Mouse (Mus musculus) ES-E14 (cell line): ENCODE measurements around the gene Traf4. TPM values are rescaled to one million over a fixed set of nuclear protein-coding genes. Genes with fewer than 3 reads are reported as not detected.
A peak's percentile ranks its signal among the peaks of the same experiment; 100 is the strongest.

ENCODE experiments used
- DNase-seq: peaks from one replicate; pipeline ENCODE4 v3.0.0-alpha.2; 2013; ENCODE audit warnings: low read depth, low spot score
- H3K27ac ChIP-seq: 2 replicates; pipeline ENCODE4 v1.5.1; 2012; ENCODE audit warnings: low read depth, mild to moderate bottlenecking, low read length, moderate library complexity, mixed read lengths; ENCODE audit not compliant: poor library complexity, insufficient read depth, severe bottlenecking
- H3K36me3 ChIP-seq: 2 replicates; pipeline ENCODE4 v1.6.1; 2012; ENCODE audit warnings: mild to moderate bottlenecking, low read length, moderate library complexity, mixed read lengths; ENCODE audit not compliant: control insufficient read depth, poor library complexity, insufficient read depth, severe bottlenecking
- H3K4me1 ChIP-seq, 2 experiments: fragments of 150-350 bp in 1 of 2; sonication (generic) in 1 of 2; 2 replicates each; pipeline ENCODE4 v1.6.1; 2012; ENCODE audit warnings: low read length in 2 of 2, mild to moderate bottlenecking in 1 of 2, mixed read lengths in 1 of 2; ENCODE audit not compliant: control insufficient read depth in 2 of 2, insufficient read depth in 2 of 2, poor library complexity in 1 of 2
- H3K4me3 ChIP-seq, 2 experiments: fragments of 150-350 bp in 1 of 2; sonication (generic) in 1 of 2; 2 replicates each; pipeline ENCODE4 v1.5.1; 2012; ENCODE audit warnings: low read length in 2 of 2, low read depth in 1 of 2, mild to moderate bottlenecking in 1 of 2, mixed read lengths in 1 of 2; ENCODE audit not compliant: insufficient read depth in 1 of 2, poor library complexity in 1 of 2, severe bottlenecking in 1 of 2
- H3K9ac ChIP-seq: 2 replicates; pipeline ENCODE4 v1.6.1; 2012; ENCODE audit warnings: low read depth, mild to moderate bottlenecking, low read length, mixed read lengths; ENCODE audit not compliant: poor library complexity, insufficient read depth, severe bottlenecking
- H3K9me3 ChIP-seq: fragments of 150-350 bp; sonication (generic); 2 replicates; pipeline ENCODE4 v1.6.1; 2012; ENCODE audit warnings: low read depth, mild to moderate bottlenecking, low read length; ENCODE audit not compliant: control insufficient read depth, insufficient read depth
- CHD2 ChIP-seq: IDR thresholded peaks from 2 replicates; pipeline ENCODE4 v1.6.1; 2014; ENCODE audit warnings: mild to moderate bottlenecking, low read depth, low read length, inconsistent platforms
- HCFC1 ChIP-seq: IDR thresholded peaks from 2 replicates; pipeline ENCODE4 v1.6.1; 2012; ENCODE audit warnings: low read length, inconsistent platforms, borderline replicate concordance; ENCODE audit not compliant: insufficient read depth
- MAFK ChIP-seq: IDR thresholded peaks from 2 replicates; pipeline ENCODE4 v1.6.1; 2014; ENCODE audit warnings: mild to moderate bottlenecking, low read depth, low read length, inconsistent platforms; ENCODE audit not compliant: insufficient read depth
- ZC3H11A ChIP-seq: IDR thresholded peaks from 2 replicates; pipeline ENCODE4 v1.6.1; 2012; ENCODE audit warnings: low read depth, mild to moderate bottlenecking, inconsistent platforms, low read length, borderline replicate concordance
- ZNF384 ChIP-seq: IDR thresholded peaks from 2 replicates; pipeline ENCODE4 v1.6.1; 2012; ENCODE audit warnings: low read depth, low read length, inconsistent platforms
- in situ Hi-C, 2 experiments: fragments of 600-800 bp; cut with MboI; formaldehyde crosslinking; loops; one replicate each; pipeline ENCODE4 v1.15.1; 2025; ENCODE audit warnings: low sequenced_read_pairs in 2 of 2, inconsistent platforms in 1 of 2; ENCODE audit not compliant: unreplicated experiment in 2 of 2
- total RNA-seq: library from RNA; depleted of rRNA; stranded (reverse); fragments of 300-350 nt; gene quantifications from 2 replicates; pipeline ENCODE4 v1.2.3, GENCODE M21; 2012

Gene Traf4
- total RNA-seq, 1 experiment = 78.2 TPM

DNA sequence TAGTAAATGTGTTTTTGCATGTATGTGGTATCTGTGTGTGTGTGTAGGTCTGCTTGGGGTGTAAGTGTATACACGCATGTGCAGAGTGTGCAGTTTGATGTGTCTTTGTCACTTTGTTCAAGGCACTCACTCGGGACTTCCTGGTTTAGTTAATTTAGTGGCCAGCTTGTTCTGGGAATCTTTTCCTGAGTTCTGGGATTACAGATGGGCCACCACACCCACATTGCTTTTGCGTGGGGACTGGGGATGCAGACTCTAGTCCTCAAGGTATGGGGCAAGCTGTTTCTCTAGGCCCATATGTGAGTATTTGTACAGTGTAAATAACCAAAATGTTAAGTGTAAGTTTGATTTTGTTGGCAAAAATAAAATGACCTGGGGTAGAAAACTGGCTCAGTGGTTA is 31.0 kb downstream of the Traf4 start:
- DNase-seq = no peak
- H3K4me3 ChIP-seq = no peak overlapping the region

DNA sequence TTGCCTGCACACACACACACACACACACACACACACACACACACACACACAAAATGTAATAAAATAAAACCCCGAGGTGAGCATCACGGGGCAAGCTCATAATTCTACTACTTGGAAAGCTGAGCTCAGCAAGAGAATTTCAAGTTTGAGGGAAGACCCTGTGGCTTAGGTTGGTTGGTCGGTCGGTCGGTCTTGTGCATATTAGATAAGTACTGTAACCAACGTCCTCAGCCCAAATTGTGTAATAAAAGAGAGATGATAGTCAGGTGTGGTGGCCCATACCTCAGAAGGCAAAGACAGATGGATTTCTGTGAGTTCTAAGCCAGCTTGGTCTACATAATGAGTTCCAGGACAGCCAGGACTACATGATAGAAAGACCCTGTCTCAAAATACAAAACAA is 31.5 kb downstream of the Traf4 start:
- Histone ChIP-seq H3K4me1 (peaks cover 10% of the 10 kb centered on the region in 2 experiments), H3K4me3 (no peak overlapping the region), H3K9me3 (no peaks in the 10 kb centered on the region), H3K27ac (no peak overlapping the region), H3K36me3 (no peaks in the 10 kb centered on the region; the same call in 1 of the 2 replicates), H3K9ac (no peak overlapping the region)
- no peak for DNase-seq
- in situ Hi-C loops = no loop called here
- TF ChIP-seq CHD2 (no peak), ZC3H11A (no peak), HCFC1 (no peak), ZNF384 (no peak), MAFK (no peak)

More for the DNA sequence above, 31.0 kb downstream of the Traf4 start:
- in situ Hi-C loops = no loop called here
- H3K4me1 ChIP-seq = peaks cover 10% of the 10 kb centered on the region in 2 experiments
- 0 out of 2 replicates have a peak overlapping the region, but pooled peaks have one; percentile 33 for H3K9ac ChIP-seq
- no peaks in the 10 kb centered on the region; the same call in 1 of the 2 replicates for H3K36me3 ChIP-seq
- TF ChIP-seq HCFC1 = no peak
- TF ChIP-seq ZNF384 = no peak
- no peak for TF ChIP-seq ZC3H11A
- TF ChIP-seq CHD2 = no peak
- TF ChIP-seq MAFK = no peak
- H3K27ac ChIP-seq = no peak overlapping the region
- H3K9me3 ChIP-seq = no peaks in the 10 kb centered on the region

DNA sequence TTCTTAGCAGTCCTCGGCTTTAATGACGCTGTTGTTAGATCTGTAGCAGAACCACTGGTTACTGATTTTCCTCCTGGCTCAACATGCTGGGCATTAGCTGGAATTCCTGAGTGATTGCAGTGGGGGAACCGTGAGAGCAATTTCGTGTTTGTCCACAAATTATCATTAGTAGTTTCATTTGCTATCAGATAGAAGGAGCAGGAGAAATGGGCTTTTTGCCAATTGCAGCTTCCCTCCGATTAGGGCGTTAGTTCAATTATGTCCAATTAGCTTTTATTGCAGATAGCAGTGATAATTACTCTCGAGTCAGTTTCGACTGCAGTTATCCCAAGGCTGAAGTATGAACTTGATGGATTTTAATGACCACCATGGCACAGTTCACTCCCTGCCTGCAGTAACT is 35.9 kb downstream of the Traf4 start:
- Histone ChIP-seq H3K9ac (no peak overlapping the region), H3K36me3 (no peaks in the 10 kb centered on the region), H3K9me3 (no peaks in the 10 kb centered on the region), H3K27ac (no peak overlapping the region), H3K4me1 (peaks cover 2 to 6% of the 10 kb centered on the region in 2 experiments; a peak in 1 of 4 replicates), H3K4me3 (no peak overlapping the region)
- no peak for DNase-seq
- no peak for TF ChIP-seq ZC3H11A
- TF ChIP-seq ZNF384 = no peak
- no peak for TF ChIP-seq HCFC1
- TF ChIP-seq MAFK = no peak
- TF ChIP-seq CHD2 = no peak
- in situ Hi-C loops = no loop called here

DNA sequence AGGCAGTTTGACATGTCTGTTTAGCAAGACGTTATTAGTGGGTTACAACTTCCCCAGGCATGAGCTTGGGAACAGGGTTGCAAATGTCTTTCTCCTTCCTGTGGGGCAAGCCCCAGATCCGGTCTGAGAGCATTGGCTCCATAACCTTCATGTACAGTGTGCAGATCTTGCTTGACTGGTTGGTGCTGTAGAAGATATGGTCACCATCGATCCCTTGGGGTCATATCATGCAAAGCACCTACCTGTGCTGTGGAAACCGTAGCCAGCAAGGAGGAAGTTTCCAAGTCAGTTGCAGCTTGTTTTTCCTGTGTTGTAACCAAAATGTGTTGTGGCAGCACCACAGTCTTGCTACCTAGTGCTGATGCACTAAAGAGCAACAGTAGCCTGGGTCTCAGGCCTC is 38.6 kb downstream of the Traf4 start:
- H3K9ac ChIP-seq = no peak overlapping the region

DNA sequence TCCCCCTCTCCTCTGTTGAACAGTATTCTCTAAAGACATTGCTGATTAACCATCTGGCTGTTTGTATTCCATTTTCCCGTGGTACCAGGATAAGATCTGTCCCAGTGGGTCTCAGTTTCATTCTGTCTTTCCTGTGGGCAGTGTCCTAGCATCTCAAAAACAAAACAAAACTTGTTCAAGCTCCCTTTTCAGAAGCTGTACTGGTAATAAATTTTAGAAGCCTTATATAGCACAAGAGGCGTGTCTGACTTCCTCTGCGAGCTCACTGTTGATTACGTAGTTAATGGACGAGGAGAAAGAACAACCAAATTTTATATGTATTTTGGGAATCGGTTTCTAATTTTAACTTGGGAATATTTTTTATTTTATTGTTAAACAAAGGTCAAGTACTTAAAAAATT is 39.7 kb downstream of the Traf4 start:
- in situ Hi-C loops = no loop called here
- no peaks in the 10 kb centered on the region for H3K9me3 ChIP-seq
- no peak overlapping the region for H3K9ac ChIP-seq
- no peaks in the 10 kb centered on the region for H3K36me3 ChIP-seq
- H3K4me1 ChIP-seq = peaks cover 4 to 8% of the 10 kb centered on the region in 2 experiments; a peak in 1 of 4 replicates
- no peak overlapping the region for H3K4me3 ChIP-seq
- no peak overlapping the region for H3K27ac ChIP-seq
- TF ChIP-seq CHD2 (no peak), ZNF384 (no peak), ZC3H11A (no peak), MAFK (no peak), HCFC1 (no peak)
- no peak for DNase-seq

More for the DNA sequence above, 38.6 kb downstream of the Traf4 start:
- no peak overlapping the region for H3K4me3 ChIP-seq
- TF ChIP-seq ZNF384 = no peak
- no peak for TF ChIP-seq ZC3H11A
- in situ Hi-C loops = no loop called here
- DNase-seq = no peak
- no peak overlapping the region for H3K27ac ChIP-seq
- H3K4me1 ChIP-seq = peaks cover 4 to 8% of the 10 kb centered on the region in 2 experiments; a peak in 1 of 4 replicates
- no peaks in the 10 kb centered on the region for H3K36me3 ChIP-seq
- H3K9me3 ChIP-seq = no peaks in the 10 kb centered on the region
